Mouse (Mus musculus) cerebellum, postnatal 4 days (tissue): ENCODE results near the gene Zbtb4.
A peak's percentile ranks its signal among the peaks of the same experiment; 100 is the strongest.

Experiments
- DNase-seq, 2 experiments: peaks; one replicate each; pipeline ENCODE4 v3.0.0; 2022; ENCODE audit warnings: low spot score in 2 of 2, mixed read lengths in 1 of 2

Zbtb4 gene

GRCm38 (mm10) chr11:69763551-69763950 is 2.2 kb upstream of the Zbtb4 start:
- no peak for DNase-seq

- peak in 1 of 2 experiments; percentile 64 for DNase-seq
Measured at GRCm38 (mm10) chr11:69766126-69766609, 456 bp downstream of the Zbtb4 start.

GRCm38 (mm10) chr11:69766872-69767624 is 1.3 kb downstream of the Zbtb4 start:
- DNase-seq = no peak

DNA sequence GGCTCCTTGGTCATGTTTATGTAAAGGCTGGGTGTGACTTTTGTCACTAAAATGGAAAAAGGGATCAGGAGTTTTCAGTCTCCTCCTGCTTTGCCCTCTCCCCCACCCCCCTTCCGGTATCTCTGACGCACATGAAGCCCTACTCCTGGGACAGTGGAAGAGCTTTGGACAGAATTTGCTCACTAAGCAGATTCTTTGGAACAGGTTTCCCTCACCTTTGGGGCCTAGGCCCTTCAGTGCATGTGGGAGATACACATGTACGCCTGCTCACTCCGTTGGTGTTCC is 1.9 kb downstream of the Zbtb4 start:
- no peak for DNase-seq

- DNase-seq = no peak
Measured at GRCm38 (mm10) chr11:69774961-69775360, 9.2 kb downstream of the Zbtb4 start.

DNA sequence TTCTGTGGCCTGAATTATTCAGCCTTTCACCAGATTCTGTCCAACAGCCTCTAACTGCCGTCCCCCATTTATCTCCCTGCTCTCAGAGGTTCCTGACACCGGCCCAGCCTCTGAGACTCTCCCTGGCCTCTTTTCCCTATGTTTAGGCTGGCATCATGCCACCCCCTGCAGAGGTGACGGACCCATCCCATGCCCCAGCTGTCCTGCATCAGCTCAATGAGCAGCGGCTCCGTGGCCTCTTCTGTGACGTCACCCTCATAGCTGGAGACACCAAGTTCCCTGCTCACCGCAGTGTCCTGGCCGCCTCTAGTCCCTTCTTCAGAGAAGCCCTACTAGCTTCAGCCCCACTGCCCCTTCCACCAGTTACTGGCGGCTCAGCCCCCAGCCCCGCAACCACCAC is 10.0 kb downstream of the Zbtb4 start:
- DNase-seq = no peak

DNA sequence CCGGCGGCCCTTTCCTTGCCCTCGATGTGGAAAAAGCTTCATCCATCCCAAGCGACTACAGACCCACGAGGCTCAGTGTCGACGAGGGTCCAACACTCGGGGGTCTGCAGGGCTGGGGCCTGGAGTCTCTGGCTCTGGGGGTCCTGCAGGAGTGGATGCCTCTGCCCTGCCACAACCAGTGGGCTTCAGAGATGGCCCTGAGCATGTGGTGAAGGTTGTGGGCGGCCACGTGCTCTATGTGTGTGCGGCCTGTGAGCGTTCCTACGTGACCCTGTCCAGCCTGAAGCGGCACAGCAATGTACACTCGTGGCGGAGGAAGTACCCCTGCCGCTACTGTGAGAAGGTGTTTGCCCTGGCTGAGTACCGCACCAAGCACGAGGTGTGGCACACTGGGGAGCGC is 10.8 kb downstream of the Zbtb4 start:
- DNase-seq = no peak

GRCm38 (mm10) chr11:69777504-69778257 is 12.0 kb downstream of the Zbtb4 start:
- DNase-seq = no peak

DNA sequence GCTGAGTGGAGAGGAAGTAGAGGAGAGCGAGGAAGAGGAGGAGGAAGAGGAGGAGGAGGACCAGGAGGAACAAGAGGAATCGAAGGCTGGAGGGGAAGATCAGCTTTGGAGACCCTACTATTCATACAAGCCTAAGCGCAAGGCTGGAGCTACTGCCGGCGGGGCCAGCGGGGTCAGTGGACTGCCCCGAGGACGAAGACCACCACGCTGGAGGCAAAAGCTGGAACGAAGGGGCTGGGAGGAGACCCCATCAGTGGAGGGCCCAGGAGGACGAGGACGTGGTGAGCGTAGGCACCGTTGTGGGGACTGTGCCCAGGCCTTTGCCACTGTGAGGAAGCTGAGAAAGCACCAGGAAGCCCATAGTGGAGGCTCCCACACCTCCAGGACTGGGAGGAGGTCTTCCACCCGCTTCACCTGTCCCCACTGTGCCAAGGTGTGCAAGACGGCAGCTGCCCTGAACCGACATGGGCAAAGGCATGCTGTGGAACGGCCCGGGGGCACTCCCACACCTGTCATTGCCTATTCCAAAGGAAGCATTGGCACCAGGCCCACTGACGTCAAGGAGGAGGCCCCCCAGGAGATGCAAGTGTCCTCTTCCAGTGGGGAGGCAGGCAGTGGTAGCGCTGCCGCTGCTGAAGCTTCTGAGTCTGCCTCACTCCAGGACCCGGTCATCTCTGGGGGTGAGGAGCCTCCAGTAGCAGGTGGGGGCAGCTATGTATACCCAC is 12.7 kb downstream of the Zbtb4 start:
- no peak for DNase-seq

DNA sequence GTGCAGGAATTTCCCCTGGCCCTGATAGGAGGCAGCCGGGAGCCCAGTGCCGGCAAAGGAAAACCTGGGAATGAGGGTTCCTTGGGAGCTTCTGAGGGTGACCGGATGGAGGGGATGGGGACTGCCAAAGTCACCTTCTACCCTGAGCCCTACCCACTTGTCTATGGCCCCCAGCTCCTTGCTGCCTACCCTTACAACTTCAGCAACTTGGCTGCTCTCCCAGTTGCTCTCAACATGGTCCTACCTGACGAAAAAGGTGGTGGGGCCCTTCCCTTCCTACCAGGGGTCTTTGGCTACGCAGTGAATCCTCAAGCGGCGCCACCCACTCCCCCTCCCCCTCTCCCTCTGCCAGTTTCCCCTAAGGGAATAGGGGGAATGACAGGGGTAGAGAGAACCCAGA is 13.3 kb downstream of the Zbtb4 start:
- no peak for DNase-seq

GRCm38 (mm10) chr11:69781828-69782227 is 16.1 kb downstream of the Zbtb4 start:
- DNase-seq = no peak

DNA sequence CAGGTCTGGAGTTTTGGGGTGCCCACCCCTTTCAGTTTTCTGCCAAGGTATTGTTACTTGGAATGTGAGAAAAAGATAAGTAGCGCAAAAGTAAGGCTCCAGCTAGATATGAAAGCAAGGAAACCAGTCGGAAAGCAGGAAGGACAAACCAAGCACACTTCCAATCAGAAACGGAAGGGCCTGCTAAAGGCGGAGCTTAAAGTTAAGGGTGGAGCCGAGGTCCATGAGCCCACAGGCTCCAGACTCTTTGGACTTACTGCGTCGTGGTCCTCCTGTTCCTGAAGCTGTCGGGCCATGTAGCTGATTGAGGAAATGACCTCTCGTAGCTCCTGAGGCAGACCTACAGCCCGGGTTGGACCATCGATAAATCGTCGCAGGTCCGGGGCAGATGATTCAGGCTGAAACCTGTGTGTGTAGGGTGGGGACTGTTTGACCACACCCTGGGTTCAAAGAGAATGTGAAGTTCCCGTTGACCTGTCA is 19.1 kb downstream of the Zbtb4 start:
- DNase-seq = no peak

DNA sequence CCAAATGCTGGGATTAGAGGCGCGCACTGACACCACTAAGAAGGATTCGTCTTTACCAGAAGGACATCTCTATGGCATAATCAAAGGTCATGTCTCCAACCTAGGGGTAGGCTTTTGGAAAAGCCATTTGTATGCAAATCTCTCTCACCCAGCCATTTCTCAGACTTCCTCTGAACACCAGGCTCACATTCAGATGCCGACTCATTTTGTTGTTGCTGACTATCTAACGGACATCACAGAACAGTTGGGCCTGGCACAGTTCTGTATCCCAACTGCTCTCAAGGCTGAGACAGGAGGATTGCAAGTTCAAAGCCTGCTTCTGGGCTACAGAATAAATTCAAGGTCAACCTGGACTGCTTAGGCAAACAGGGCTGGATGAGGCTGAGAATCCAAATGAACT is 21.6 kb downstream of the Zbtb4 start:
- DNase-seq = no peak

DNA sequence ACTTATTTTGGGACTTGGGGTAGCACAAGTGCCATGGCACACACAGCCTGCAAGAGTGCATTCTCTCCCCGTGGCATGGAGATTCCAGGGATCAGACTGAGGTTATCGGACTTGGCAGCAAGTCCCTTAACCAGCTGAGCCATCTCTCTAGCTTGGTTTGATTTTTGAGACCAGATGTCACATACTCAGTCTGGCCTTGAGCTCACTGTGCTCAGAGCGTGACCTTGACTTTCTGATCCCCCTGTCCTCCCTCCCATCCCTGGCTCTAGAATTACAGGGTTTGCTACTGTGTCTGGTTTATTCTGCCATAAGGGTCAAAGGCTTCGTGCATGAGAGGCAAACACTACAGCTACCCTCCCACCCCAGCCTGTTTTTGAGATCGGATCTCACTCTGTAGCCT is 23.7 kb downstream of the Zbtb4 start:
- no peak for DNase-seq

GRCm38 (mm10) chr11:69791420-69791819 is 25.7 kb downstream of the Zbtb4 start:
- no peak for DNase-seq

DNA sequence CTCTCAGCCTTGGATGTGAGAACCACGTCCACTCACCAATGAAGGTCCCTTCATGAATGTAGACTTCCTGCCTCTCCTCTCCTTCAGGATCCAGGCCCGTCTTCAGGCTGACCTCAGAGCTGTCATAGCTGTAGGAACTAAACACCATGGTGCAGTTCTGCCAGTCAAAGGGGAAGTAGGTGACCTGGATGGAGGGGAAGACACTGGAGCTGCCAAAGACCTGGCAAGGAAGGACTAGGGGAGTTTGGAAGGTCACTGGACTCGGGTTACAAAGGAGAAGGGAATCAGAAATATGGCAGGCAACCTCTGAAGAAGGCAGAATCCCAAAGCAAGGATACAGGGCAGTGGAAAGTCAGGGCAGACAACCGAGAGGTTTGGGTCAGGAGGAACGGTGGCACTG is 27.7 kb downstream of the Zbtb4 start:
- no peak for DNase-seq

GRCm38 (mm10) chr11:69795168-69795982 is 29.7 kb downstream of the Zbtb4 start, which contains the start of gene Chrnb1:
TSS of gene Chrnb1 (minus strand) at chr11:69795943.
- peak; percentile 59 to 81 for DNase-seq

- no peak for DNase-seq
Measured at GRCm38 (mm10) chr11:69795983-69796435, 30.3 kb downstream of the Zbtb4 start.

DNA sequence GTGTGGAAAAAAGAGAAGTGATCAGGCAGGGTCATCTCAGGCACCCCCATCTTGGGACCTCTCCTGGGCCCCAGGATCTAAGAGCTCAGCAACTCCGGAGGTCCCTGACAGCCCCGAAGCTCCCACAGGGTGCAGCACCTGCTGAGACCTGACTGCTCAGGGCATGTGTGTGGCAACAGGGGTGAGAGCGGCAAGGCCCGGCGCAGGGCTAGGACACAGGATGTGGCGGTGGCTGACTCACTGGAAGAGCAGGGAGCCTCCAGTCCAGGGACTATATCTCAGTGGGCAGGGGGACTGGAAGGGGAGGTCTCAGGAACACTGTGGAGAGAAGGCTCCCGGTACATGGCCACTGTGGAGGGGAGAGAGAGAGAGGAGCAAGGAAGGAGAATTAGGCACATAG is 32.2 kb downstream of the Zbtb4 start:
- no peak for DNase-seq

- peak in 1 of 2 experiments; percentile 45 for DNase-seq
Measured at GRCm38 (mm10) chr11:69799394-69800137, 33.9 kb downstream of the Zbtb4 start.

GRCm38 (mm10) chr11:69800138-69800391 is 34.4 kb downstream of the Zbtb4 start:
- peak in 1 of 2 experiments; percentile 78 for DNase-seq
